Comparison of ENCODE assay signal across 19 mouse cellular contexts in the genomic region with DNA sequence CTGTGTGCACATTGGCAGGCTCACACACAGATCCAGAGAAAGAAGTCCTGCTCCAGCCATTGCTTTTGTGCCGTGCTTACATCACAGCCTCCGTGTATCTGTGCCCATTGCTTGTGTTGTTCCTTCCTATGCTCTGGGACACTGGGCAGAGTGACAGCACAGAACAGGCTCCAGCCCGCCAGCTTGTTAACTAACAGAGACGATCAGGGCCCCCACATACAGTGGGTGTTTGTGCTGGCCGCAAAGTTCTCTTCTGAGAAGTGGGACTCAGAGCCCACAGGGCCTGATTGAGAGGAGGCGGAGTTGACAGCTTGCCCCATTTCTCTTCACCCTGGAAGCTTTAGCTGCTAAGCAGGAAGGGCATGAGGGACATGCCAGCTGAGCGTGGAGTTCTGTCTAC.
DNase-seq lines count a peak whose midpoint lies in the region; ATAC-seq and TF ChIP-seq lines count a peak whose summit lies in the region.
"Had no signal": no experiment of that assay in that cellular context is flagged by ENCODE, and none has a peak within 500 bp of the region (broad histone marks: within the 10 kb centered on the region; RNA-seq: fewer than 3 reads in every experiment).

No protein-coding gene starts in this region.

- no peaks in the 10 kb centered on the region for H3K27me3 ChIP-seq in stomach, embryonic 14.5 days (ENCODE audit: control insufficient read depth, insufficient read depth, low read length)
- H3K27me3 ChIP-seq in stomach, postnatal 0 days (ENCODE audit: control insufficient read depth, insufficient read depth, low read length): no peaks in the 10 kb centered on the region
- H3K27me3 ChIP-seq in lung, postnatal 0 days (replicated peaks; ENCODE audit: insufficient read depth, low read length): no peaks in the 10 kb centered on the region
- H3K27me3 ChIP-seq in kidney, embryonic 15.5 days: no peaks in the 10 kb centered on the region
- H3K27me3 ChIP-seq: forebrain, embryonic 12.5 days; midbrain, embryonic 13.5 days; stomach, embryonic 15.5 days had no signal

- ATAC-seq in stomach, embryonic 14.5 days (ENCODE audit: insufficient number of reproducible peaks, insufficient read depth, low FRiP score, low read depth): no peak
- ATAC-seq in stomach, postnatal 0 days (ENCODE audit: low FRiP score, low TSS enrichment): no peak
- ATAC-seq in lung, postnatal 0 days: no peak
- ATAC-seq in kidney, embryonic 15.5 days (replicated peaks; ENCODE audit: low FRiP score): no peak
- ATAC-seq: midbrain, embryonic 13.5 days had no signal

- H3K4me3 ChIP-seq in gastrocnemius, adult 2 months: no peak overlapping the region
- H3K4me3 ChIP-seq in stomach, embryonic 14.5 days (ENCODE audit: low read depth, low read length): no peak overlapping the region
- H3K4me3 ChIP-seq in stomach, postnatal 0 days (ENCODE audit: low read depth, low read length): no peak overlapping the region
- no peak overlapping the region for H3K4me3 ChIP-seq in lung, postnatal 0 days (ENCODE audit: low read depth, low read length)
- no peak overlapping the region for H3K4me3 ChIP-seq in kidney, embryonic 15.5 days (replicated peaks)
- H3K4me3 ChIP-seq: forebrain, embryonic 12.5 days; heart, embryonic 10.5 days; midbrain, embryonic 13.5 days; stomach, embryonic 15.5 days had no signal

- TF ChIP-seq CTCF in gastrocnemius, adult 2 months (IDR thresholded peaks at IDR 0.05): no peak
- no peak for TF ChIP-seq CTCF in stomach, postnatal 0 days (IDR thresholded peaks at IDR 0.05; ENCODE audit: low read depth)
- no peak for TF ChIP-seq CTCF in lung, postnatal 0 days (IDR thresholded peaks at IDR 0.05)

- TF ChIP-seq EP300 in stomach, postnatal 0 days (optimal IDR thresholded peaks at IDR 0.05): no peak
- TF ChIP-seq EP300 in lung, postnatal 0 days (IDR thresholded peaks at IDR 0.05): no peak

- WGBS in stomach, embryonic 14.5 days: 86% methylated on average over 7 of the region's 7 CpGs
- 81% methylated on average over 7 of the region's 7 CpGs for WGBS in stomach, postnatal 0 days
- 82% methylated on average over 7 of the region's 7 CpGs for WGBS in lung, postnatal 0 days
- 90% methylated on average over 7 of the region's 7 CpGs for WGBS in kidney, embryonic 15.5 days

- no peaks in the 10 kb centered on the region for H3K9me3 ChIP-seq in stomach, embryonic 14.5 days (ENCODE audit: control insufficient read depth, low read depth, low read length)
- H3K9me3 ChIP-seq in stomach, postnatal 0 days (ENCODE audit: control insufficient read depth, low read length): no peaks in the 10 kb centered on the region
- no peaks in the 10 kb centered on the region for H3K9me3 ChIP-seq in lung, postnatal 0 days (ENCODE audit: low read length)
- no peaks in the 10 kb centered on the region for H3K9me3 ChIP-seq in kidney, embryonic 15.5 days (replicated peaks)
- H3K9me3 ChIP-seq: forebrain, embryonic 12.5 days; heart, embryonic 10.5 days; midbrain, embryonic 13.5 days; stomach, embryonic 15.5 days had no signal

- peak overlapping the region; percentile 48 for H3K27ac ChIP-seq in gastrocnemius, adult 2 months
- H3K27ac ChIP-seq in stomach, embryonic 14.5 days (ENCODE audit: low read length): peak overlapping the region; percentile 21; the same call in 1 of the 2 replicates
- no peak overlapping the region for H3K27ac ChIP-seq in stomach, postnatal 0 days (replicated peaks)
- H3K27ac ChIP-seq in lung, postnatal 0 days (ENCODE audit: low read length): no peak overlapping the region
- no peak overlapping the region for H3K27ac ChIP-seq in kidney, embryonic 15.5 days
- H3K27ac ChIP-seq: forebrain, embryonic 12.5 days; heart, embryonic 10.5 days; midbrain, embryonic 13.5 days had no signal

- H3K9ac ChIP-seq in stomach, embryonic 14.5 days (replicated peaks; ENCODE audit: low read depth, low read length): no peak overlapping the region
- no peak overlapping the region for H3K9ac ChIP-seq in stomach, postnatal 0 days (ENCODE audit: low read length)
- no peak overlapping the region for H3K9ac ChIP-seq in lung, postnatal 0 days (replicated peaks; ENCODE audit: low read depth)
- H3K9ac ChIP-seq in kidney, embryonic 15.5 days: no peak overlapping the region
- H3K9ac ChIP-seq: forebrain, embryonic 12.5 days; midbrain, embryonic 13.5 days; stomach, embryonic 15.5 days had no signal

- H3K4me1 ChIP-seq in stomach, embryonic 14.5 days (ENCODE audit: control insufficient read depth, insufficient read depth, low read length): no peaks in the 10 kb centered on the region
- no peaks in the 10 kb centered on the region for H3K4me1 ChIP-seq in stomach, postnatal 0 days (replicated peaks; ENCODE audit: control insufficient read depth, insufficient read depth)
- no peaks in the 10 kb centered on the region for H3K4me1 ChIP-seq in lung, postnatal 0 days (ENCODE audit: insufficient read depth, low read depth, low read length)
- H3K4me1 ChIP-seq in kidney, embryonic 15.5 days: no peaks in the 10 kb centered on the region
- H3K4me1 ChIP-seq: forebrain, embryonic 12.5 days; midbrain, embryonic 13.5 days; stomach, embryonic 15.5 days had no signal

- no peak for DNase-seq in gastrocnemius, adult 2 months
- DNase-seq in gastrocnemius, postnatal 36 days: no peak
- DNase-seq in stomach, postnatal 0 days (ENCODE audit: low spot score): no peak
- DNase-seq in layer of hippocampus, postnatal 14 days (ENCODE audit: low spot score in 2 of 2): peak; percentile 53 to 83
- DNase-seq in lung, postnatal 0 days (ENCODE audit: low spot score): no peak
- DNase-seq in urinary bladder, adult 18-20 months (ENCODE audit: low spot score in 2 of 2): no peak
- DNase-seq: cerebellum, adult 11 months; cerebellum, postnatal 36 days; gastrocnemius, postnatal 14 days; heart, postnatal 36 days; kidney, adult 8-10 months; lung, adult 2 months; thymus, postnatal 36 days had no signal

- no peak overlapping the region for H3K4me2 ChIP-seq in stomach, embryonic 14.5 days (replicated peaks; ENCODE audit: low read depth, low read length)
- H3K4me2 ChIP-seq in stomach, postnatal 0 days (replicated peaks; ENCODE audit: low read depth): no peak overlapping the region
- H3K4me2 ChIP-seq in lung, postnatal 0 days (replicated peaks; ENCODE audit: low read depth, low read length): no peak overlapping the region
- no peak overlapping the region for H3K4me2 ChIP-seq in kidney, embryonic 15.5 days
- H3K4me2 ChIP-seq: forebrain, embryonic 12.5 days; midbrain, embryonic 13.5 days; stomach, embryonic 15.5 days had no signal

- H3K36me3 ChIP-seq in stomach, embryonic 14.5 days (ENCODE audit: control insufficient read depth, insufficient read depth, low read length): peaks cover 53% of the 10 kb centered on the region
- H3K36me3 ChIP-seq in stomach, postnatal 0 days (ENCODE audit: control insufficient read depth, insufficient read depth, low read length): peaks cover 26% of the 10 kb centered on the region
- peaks cover 9% of the 10 kb centered on the region for H3K36me3 ChIP-seq in lung, postnatal 0 days (ENCODE audit: insufficient read depth, low read length)
- peaks cover 96% of the 10 kb centered on the region for H3K36me3 ChIP-seq in kidney, embryonic 15.5 days

- intact Hi-C loops in gastrocnemius, adult 2 months (cut with DNase I): no loop called here
- intact Hi-C loops in gastrocnemius, postnatal 36 days (cut with DNase I): loop anchor here (5.0 kb wide), 1 partner anchor 128 kb away; a partner anchor contains a TSS

Comparison
In these comparisons a context has a peak if more than half of its experiments do, and no peak if none do; other contexts are left out.
1. H3K27ac ChIP-seq: peak in gastrocnemius, adult 2 months (single experiment) and stomach, embryonic 14.5 days (single experiment); none in stomach, postnatal 0 days (single experiment), lung, postnatal 0 days (single experiment) and kidney, embryonic 15.5 days (single experiment).
2. DNase-seq: peak in layer of hippocampus, postnatal 14 days (2 of 2); none in gastrocnemius, adult 2 months (single experiment), gastrocnemius, postnatal 36 days (0 of 2), stomach, postnatal 0 days (single experiment), lung, postnatal 0 days (single experiment) and urinary bladder, adult 18-20 months (0 of 2).